Mouse (Mus musculus): Measurements from ENCODE around the gene Asic2.

GRCm38 (mm10) chr11:81053826-81054225 lies 914.4 kb downstream of the Asic2 start:
- TF ChIP-seq CTCF (IDR thresholded peaks at IDR 0.05; ENCODE audit: control insufficient read depth, insufficient read depth, low read length) (no peak), POLR2A (IDR thresholded peaks at IDR 0.05; ENCODE audit: borderline replicate concordance, control insufficient read depth, low read depth, low read length) (no peak)
